9 mouse cellular contexts compared by ENCODE assay signal in genomic region chr3:15264450-15264849, GRCm38 (mm10).
DNase-seq lines count a peak whose midpoint lies in the region; ATAC-seq and TF ChIP-seq lines count a peak whose summit lies in the region.
"Had no signal": no experiment of that assay in that cellular context is flagged by ENCODE, and none has a peak within 500 bp of the region (broad histone marks: within the 10 kb centered on the region; RNA-seq: fewer than 3 reads in every experiment).

No protein-coding gene starts in this region.

- TF ChIP-seq POLR2A in CH12.LX (IDR thresholded peaks at IDR 0.05; ENCODE audit: low read depth, low read length): no peak

- 17% methylated on average over 3 of the region's 3 CpGs for whole genome bisulfite sequencing in kidney, embryonic 15.5 days

- TF ChIP-seq EP300 in CH12.LX (IDR thresholded peaks at IDR 0.05; ENCODE audit: low read length): no peak

- peak; percentile 62 for DNase-seq in kidney, adult 9 months
- no peak for DNase-seq in kidney, postnatal 10 days
- DNase-seq in 3T3-L1 (ENCODE audit: low read depth, low spot score) (peak; percentile 84), CH12.LX (ENCODE audit: extremely low read depth) (peak; percentile 72)
- DNase-seq in embryo, embryonic 11.5 days (ENCODE audit: low read depth, low spot score): peak; percentile 48
- DNase-seq in testis, postnatal 10 days (ENCODE audit: low spot score): no peak

- H3K9ac ChIP-seq in CH12.LX (ENCODE audit: insufficient read depth, low read depth): no peak overlapping the region
- no peak overlapping the region for H3K9ac ChIP-seq in kidney, embryonic 15.5 days

- no peaks in the 10 kb centered on the region for H3K79me2 ChIP-seq in CH12.LX (replicated peaks; ENCODE audit: control insufficient read depth, extremely low read depth, insufficient read depth, poor library complexity, severe bottlenecking)

- H3K4me3 ChIP-seq in CH12.LX (replicated peaks in 1 of 3; ENCODE audit: low read depth in 2 of 3, low read length in 2 of 3, poor library complexity in 1 of 3): no peak overlapping the region
- H3K4me3 ChIP-seq in kidney, embryonic 15.5 days (replicated peaks): no peak overlapping the region

- ATAC-seq in erythroblast, adult 5-6 weeks (replicated peaks; ENCODE audit: low FRiP score, poor library complexity, severe bottlenecking): no peak
- ATAC-seq in kidney, embryonic 15.5 days (replicated peaks; ENCODE audit: low FRiP score): no peak

- H3K36me3 ChIP-seq in CH12.LX (replicated peaks in 1 of 2; ENCODE audit: control insufficient read depth in 1 of 2, insufficient read depth in 1 of 2, low read length in 1 of 2): no peaks in the 10 kb centered on the region
- H3K36me3 ChIP-seq in kidney, embryonic 15.5 days: no peaks in the 10 kb centered on the region

- H3K27me3 ChIP-seq in CH12.LX (replicated peaks): no peaks in the 10 kb centered on the region
- H3K27me3 ChIP-seq in kidney, embryonic 15.5 days: no peaks in the 10 kb centered on the region

- no peak overlapping the region for H3K4me2 ChIP-seq in CH12.LX (ENCODE audit: insufficient read depth, low read depth, poor library complexity, severe bottlenecking)
- H3K4me2 ChIP-seq in kidney, embryonic 15.5 days: no peak overlapping the region

- H3K9me3 ChIP-seq in CH12.LX (replicated peaks; ENCODE audit: low read length): no peaks in the 10 kb centered on the region
- H3K9me3 ChIP-seq in kidney, embryonic 15.5 days (replicated peaks): no peaks in the 10 kb centered on the region; the same call in 1 of the 2 replicates

- in situ Hi-C loops in CH12.LX (cut with MboI; ENCODE audit: low pct_ligation_motif_present, low pct_unique_long_range_greater_than_20kb, low sequenced_read_pairs): loop anchor here (25.0 kb wide), 1 partner anchor 823 kb away; no protein-coding TSS in a partner anchor

- peak; percentile 59 to 83 for TF ChIP-seq CTCF in CH12.LX (conservative IDR thresholded peaks at IDR 0.05 in 1 of 2, IDR thresholded peaks at IDR 0.05 in 1 of 2; ENCODE audit: low read depth in 2 of 2, low read length in 2 of 2)

- TF ChIP-seq RAD21 in CH12.LX (IDR thresholded peaks at IDR 0.05; ENCODE audit: low read depth, low read length): peak; percentile 97

- no peaks in the 10 kb centered on the region for H3K4me1 ChIP-seq in CH12.LX (ENCODE audit: control insufficient read depth in 1 of 2, insufficient read depth in 2 of 2)
- no peaks in the 10 kb centered on the region for H3K4me1 ChIP-seq in kidney, embryonic 15.5 days

- no peak overlapping the region for H3K27ac ChIP-seq in CH12.LX (ENCODE audit: insufficient read depth, low read depth)
- no peak overlapping the region for H3K27ac ChIP-seq in kidney, embryonic 15.5 days
- H3K27ac ChIP-seq: macrophage had no signal

- dilution Hi-C loops in CH12.LX (cut with MboI; ENCODE audit: extremely low pct_ligation_motif_present, extremely low pct_unique_long_range_greater_than_20kb, low sequenced_read_pairs): no loop called here

TF ChIP-seq in CH12.LX, 34 proteins besides CTCF, POLR2A, EP300 and RAD21:
- TF ChIP-seq MEF2A (IDR thresholded peaks at IDR 0.05; ENCODE audit: borderline replicate concordance, low read depth, low read length): no peak
- TF ChIP-seq MXI1 (IDR thresholded peaks at IDR 0.05; ENCODE audit: low read depth, low read length): no peak
- TF ChIP-seq NRF1 (IDR thresholded peaks at IDR 0.05; ENCODE audit: low read depth, low read length): no peak
- TF ChIP-seq SMC3 (IDR thresholded peaks at IDR 0.05; ENCODE audit: low read depth, low read length): peak; percentile 81
- TF ChIP-seq ZMIZ1 (IDR thresholded peaks at IDR 0.05; ENCODE audit: low read depth, low read length): no peak
- TF ChIP-seq MYC (IDR thresholded peaks at IDR 0.05; ENCODE audit: low read depth, low read length): no peak
TF ChIP-seq in CH12.LX: peak in this region for 1.

Comparison
In these comparisons a context has a peak if more than half of its experiments do, and no peak if none do; other contexts are left out.
1. DNase-seq: peak in kidney, adult 9 months (single experiment), 3T3-L1 (single experiment), CH12.LX (single experiment) and embryo, embryonic 11.5 days (single experiment); none in kidney, postnatal 10 days (single experiment) and testis, postnatal 10 days (single experiment).